Mouse (Mus musculus): ENCODE data around the gene Atrip.

DNA sequence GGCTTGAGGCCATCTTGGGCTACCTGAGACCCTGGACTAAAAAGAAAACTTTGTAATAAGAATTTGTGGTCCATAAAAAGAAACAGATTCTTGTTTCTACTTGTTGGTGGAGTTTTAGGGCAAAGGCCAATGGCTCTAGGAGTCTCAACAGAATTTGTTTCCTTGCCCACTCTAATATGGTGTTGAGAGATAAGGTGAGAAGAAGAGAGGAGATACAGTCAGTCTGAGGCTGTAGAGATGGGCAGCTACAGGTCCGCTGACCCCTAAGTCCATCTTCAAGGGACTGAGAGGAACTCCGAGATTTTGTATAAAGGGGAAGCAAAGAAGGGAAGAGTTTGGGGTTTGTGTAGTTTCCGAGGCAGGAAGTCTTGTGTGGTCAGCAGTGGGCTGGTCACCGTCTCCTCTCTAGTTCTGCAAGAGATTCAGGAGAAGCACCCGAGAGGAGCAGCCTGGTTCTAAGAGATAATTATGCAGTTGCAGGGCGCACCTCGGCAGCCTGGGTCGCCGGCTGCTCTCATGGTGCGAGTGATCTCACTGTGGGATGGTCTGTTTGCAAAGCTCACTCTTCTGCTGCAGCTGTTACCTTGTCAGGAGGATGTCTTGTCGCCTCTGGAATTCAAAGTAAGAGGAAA, 56.8 kb downstream of the Atrip start:
- TF ChIP-seq POLR2A (IDR thresholded peaks at IDR 0.05; ENCODE audit: insufficient read depth, low read depth, low read length) (no peak), CTCF (IDR thresholded peaks at IDR 0.05; ENCODE audit: insufficient read depth, low read depth, low read length) (no peak)
